Mouse (Mus musculus): ENCODE measurements around the gene Ccdc137. TPM values are rescaled to one million over a fixed set of nuclear protein-coding genes. Genes with fewer than 3 reads are reported as not detected.
"Not testable (repeated sequence)": the region's sequence is repeated elsewhere in the genome, so short reads cannot be mapped to it uniquely, and the experiment has no call there.

Ccdc137 gene
- 18.9 and 27.3 TPM in 2 replicates for polyA plus RNA-seq (2011; ENCODE audit: insufficient read length, low read depth, missing spikeins)

GRCm38 (mm10) chr11:120457772-120458751, at the start of gene Ccdc137, which contains the start of gene Oxld1:
Gene Ccdc137, plus strand, starts transcription at chr11:120458115.
Gene Oxld1, minus strand, starts transcription at chr11:120458068.
- peak within 1 kb of the TSS; percentile 83 for H3K4me3 ChIP-seq (ENCODE audit: insufficient read depth, low read length)
- no peaks in the 10 kb centered on the region for H3K4me1 ChIP-seq (ENCODE audit: control insufficient read depth, insufficient read depth, low read length)
- TF ChIP-seq POLR2A (IDR thresholded peaks at IDR 0.05; ENCODE audit: low read depth, low read length) (peak; percentile 84), CTCF (IDR thresholded peaks at IDR 0.05; ENCODE audit: borderline replicate concordance, insufficient read depth, low read length) (no peak)
- peak within 1 kb of the TSS; percentile 16 for H3K27ac ChIP-seq (ENCODE audit: insufficient read depth, low read length)

- H3K4me3 ChIP-seq (ENCODE audit: insufficient read depth, low read length); H3K27ac ChIP-seq (ENCODE audit: insufficient read depth, low read length); H3K4me1 ChIP-seq (ENCODE audit: control insufficient read depth, insufficient read depth, low read length): not testable (repeated sequence)
Measured at GRCm38 (mm10) chr11:120413621-120414020, 44.3 kb upstream of the Ccdc137 start.

DNA sequence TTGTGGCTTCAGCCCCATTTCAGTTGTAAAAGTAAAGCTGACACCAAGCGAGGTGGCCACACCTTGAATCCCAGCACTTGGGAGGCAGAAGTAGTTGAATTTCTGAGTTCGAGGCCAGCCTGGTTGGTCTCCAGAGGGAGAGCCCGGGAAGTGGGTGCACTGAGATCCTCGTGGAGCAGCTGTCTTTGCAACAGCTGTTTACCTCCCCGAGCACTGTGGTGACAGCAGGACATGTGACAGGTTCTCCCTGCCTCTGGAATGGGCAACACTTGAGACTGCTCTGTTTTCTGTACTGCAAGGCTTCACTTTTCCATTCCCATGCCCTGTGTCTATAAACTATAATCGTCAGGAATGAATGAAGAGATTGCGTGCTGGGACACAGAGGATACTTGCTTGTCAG, 40.1 kb upstream of the Ccdc137 start:
- Histone ChIP-seq H3K4me3 (ENCODE audit: insufficient read depth, low read length) (no peak overlapping the region), H3K27ac (ENCODE audit: insufficient read depth, low read length) (no peak overlapping the region), H3K4me1 (ENCODE audit: control insufficient read depth, insufficient read depth, low read length) (no peaks in the 10 kb centered on the region)
- no peak for TF ChIP-seq POLR2A (IDR thresholded peaks at IDR 0.05; ENCODE audit: low read depth, low read length)

- Histone ChIP-seq H3K4me3 (ENCODE audit: insufficient read depth, low read length) (no peak overlapping the region), H3K27ac (ENCODE audit: insufficient read depth, low read length) (no peak overlapping the region), H3K4me1 (ENCODE audit: control insufficient read depth, insufficient read depth, low read length) (no peaks in the 10 kb centered on the region)
- TF ChIP-seq POLR2A (IDR thresholded peaks at IDR 0.05; ENCODE audit: low read depth, low read length): no peak
- no peak for TF ChIP-seq CTCF (IDR thresholded peaks at IDR 0.05; ENCODE audit: borderline replicate concordance, insufficient read depth, low read length)
Measured at GRCm38 (mm10) chr11:120418592-120418991, 39.3 kb upstream of the Ccdc137 start.

- Histone ChIP-seq H3K4me3 (ENCODE audit: insufficient read depth, low read length) (no peak overlapping the region), H3K4me1 (ENCODE audit: control insufficient read depth, insufficient read depth, low read length) (no peaks in the 10 kb centered on the region), H3K27ac (ENCODE audit: insufficient read depth, low read length) (no peak overlapping the region)
- TF ChIP-seq CTCF (IDR thresholded peaks at IDR 0.05; ENCODE audit: borderline replicate concordance, insufficient read depth, low read length) (no peak), POLR2A (IDR thresholded peaks at IDR 0.05; ENCODE audit: low read depth, low read length) (no peak)
Measured at GRCm38 (mm10) chr11:120422651-120423568, 35.0 kb upstream of the Ccdc137 start.

DNA sequence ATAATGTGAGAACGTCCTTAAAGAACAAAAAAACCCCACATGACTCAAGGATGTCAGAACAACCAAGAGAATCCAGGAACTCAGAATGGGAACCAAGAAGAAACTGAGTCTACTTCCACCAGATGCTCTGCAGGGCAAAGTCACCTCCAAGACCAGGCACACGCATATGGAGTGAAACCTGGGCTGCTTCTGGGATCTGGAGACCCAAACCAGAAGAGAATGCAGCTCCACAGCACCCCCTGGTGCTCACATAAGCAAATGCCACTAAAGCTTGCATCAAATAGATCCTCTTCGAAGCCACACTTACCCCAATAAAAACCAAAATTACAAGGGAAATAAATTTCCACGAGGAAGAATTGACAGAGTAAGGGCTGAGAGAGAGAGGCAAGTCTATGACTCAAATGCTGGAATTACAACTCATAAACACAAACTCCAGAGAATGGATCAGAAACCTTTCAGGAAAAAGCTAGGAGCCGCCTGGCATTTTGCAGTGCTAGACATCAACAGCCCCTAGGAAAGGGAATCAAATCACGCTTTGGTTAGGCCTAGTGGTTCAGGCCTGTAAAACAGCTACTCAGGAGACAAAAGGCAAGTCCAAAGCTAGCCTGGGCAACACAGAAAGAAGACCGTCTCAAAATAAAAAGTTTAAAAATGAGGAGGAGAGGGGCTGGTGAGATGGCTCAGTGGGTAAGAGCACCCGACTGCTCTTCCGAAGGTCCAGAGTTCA, 34.2 kb upstream of the Ccdc137 start:
- H3K27ac ChIP-seq (ENCODE audit: insufficient read depth, low read length): no peak overlapping the region
- no peak overlapping the region for H3K4me3 ChIP-seq (ENCODE audit: insufficient read depth, low read length)
- no peaks in the 10 kb centered on the region for H3K4me1 ChIP-seq (ENCODE audit: control insufficient read depth, insufficient read depth, low read length)
- no peak for TF ChIP-seq POLR2A (IDR thresholded peaks at IDR 0.05; ENCODE audit: low read depth, low read length)
- TF ChIP-seq CTCF (IDR thresholded peaks at IDR 0.05; ENCODE audit: borderline replicate concordance, insufficient read depth, low read length): no peak

DNA sequence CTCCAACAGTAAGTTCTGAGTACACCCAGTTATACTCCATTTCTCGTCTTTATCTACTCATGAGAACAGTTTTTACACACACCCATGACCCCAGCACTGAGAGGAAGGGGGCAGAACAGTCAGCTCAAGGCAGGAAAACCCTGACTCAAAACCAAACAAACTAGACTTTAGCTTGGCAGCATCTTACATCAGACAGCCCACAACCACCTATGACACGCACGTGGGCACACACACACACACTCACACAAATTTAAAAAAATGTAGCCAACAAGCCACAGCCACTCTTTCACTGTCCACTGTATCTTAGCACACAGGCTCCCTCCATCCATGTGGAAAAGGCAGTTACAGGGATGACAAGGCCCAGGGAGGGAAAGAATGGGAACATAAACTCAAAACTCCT, 31.2 kb upstream of the Ccdc137 start:
- TF ChIP-seq CTCF (IDR thresholded peaks at IDR 0.05; ENCODE audit: borderline replicate concordance, insufficient read depth, low read length): no peak
- TF ChIP-seq POLR2A (IDR thresholded peaks at IDR 0.05; ENCODE audit: low read depth, low read length): no peak
- Histone ChIP-seq H3K4me1 (ENCODE audit: control insufficient read depth, insufficient read depth, low read length) (no peaks in the 10 kb centered on the region), H3K4me3 (ENCODE audit: insufficient read depth, low read length) (no peak overlapping the region), H3K27ac (ENCODE audit: insufficient read depth, low read length) (no peak overlapping the region)

DNA sequence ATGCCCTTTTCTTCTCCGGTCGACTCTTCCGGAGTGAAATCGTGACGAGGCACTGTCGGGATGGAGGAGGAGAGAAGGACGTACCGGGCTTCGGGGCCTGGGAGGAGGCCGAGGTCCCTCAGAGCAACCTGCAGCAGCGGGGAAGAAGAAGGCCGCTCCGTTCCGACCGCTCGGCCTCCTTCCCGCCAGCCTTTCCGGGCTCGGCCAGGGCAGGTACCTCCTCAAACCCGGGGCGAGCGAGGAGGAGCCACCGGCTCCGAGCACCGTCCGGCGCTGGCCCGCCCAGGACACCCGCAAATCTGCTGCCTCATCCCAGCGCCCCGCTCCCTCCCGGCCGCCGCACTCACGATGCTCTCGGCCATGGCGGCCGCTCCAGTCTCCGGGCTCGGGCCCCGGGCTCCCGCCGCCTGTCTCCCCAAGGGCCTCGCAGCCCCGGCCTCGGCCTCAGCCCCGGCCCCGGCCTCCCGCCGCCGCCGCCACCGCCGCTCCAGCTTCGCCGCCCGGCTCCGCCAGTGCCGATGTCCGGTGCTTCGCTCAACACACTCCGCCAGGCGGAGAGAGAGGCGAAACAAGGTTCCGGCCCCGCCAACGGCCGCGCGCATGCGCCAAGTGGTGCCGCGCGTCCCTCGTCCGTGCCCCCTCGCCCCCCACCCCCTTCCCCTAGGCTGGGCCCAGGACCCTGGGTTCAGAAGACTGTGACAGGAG, 20.6 kb upstream of the Ccdc137 start, which contains the start of gene Nploc4:
Gene Nploc4 (minus strand): TSS at position 557 of the 705 bp plus-strand sequence.
- Histone ChIP-seq H3K4me1 (ENCODE audit: control insufficient read depth, insufficient read depth, low read length) (no peaks in the 10 kb centered on the region; the same call in 1 of the 2 replicates), H3K27ac (ENCODE audit: insufficient read depth, low read length) (peak within 1 kb of the TSS; percentile 56), H3K4me3 (ENCODE audit: insufficient read depth, low read length) (peak within 1 kb of the TSS; percentile 84)
- no peak for TF ChIP-seq CTCF (IDR thresholded peaks at IDR 0.05; ENCODE audit: borderline replicate concordance, insufficient read depth, low read length)
- TF ChIP-seq POLR2A (IDR thresholded peaks at IDR 0.05; ENCODE audit: low read depth, low read length): peak; percentile 77

Measured in embryonic fibroblast, embryonic 13.5 days (primary cell).